Mouse (Mus musculus) bone marrow, adult 2 months (tissue): ENCODE measurements around the gene Cdh23.

Source experiments
- CTCF ChIP-seq: fragments of 200-500 bp; IDR thresholded peaks from 2 replicates; pipeline ENCODE4 v1.5.1; 2011; ENCODE audit warnings: low read length, control low read depth; ENCODE audit not compliant: control insufficient read depth, insufficient read depth
- POLR2A ChIP-seq: fragments of 200-500 bp; IDR thresholded peaks from 2 replicates; pipeline ENCODE4 v1.6.1; 2011; ENCODE audit warnings: low read depth, mild to moderate bottlenecking, control low read depth, low read length, borderline replicate concordance; ENCODE audit not compliant: control insufficient read depth

DNA sequence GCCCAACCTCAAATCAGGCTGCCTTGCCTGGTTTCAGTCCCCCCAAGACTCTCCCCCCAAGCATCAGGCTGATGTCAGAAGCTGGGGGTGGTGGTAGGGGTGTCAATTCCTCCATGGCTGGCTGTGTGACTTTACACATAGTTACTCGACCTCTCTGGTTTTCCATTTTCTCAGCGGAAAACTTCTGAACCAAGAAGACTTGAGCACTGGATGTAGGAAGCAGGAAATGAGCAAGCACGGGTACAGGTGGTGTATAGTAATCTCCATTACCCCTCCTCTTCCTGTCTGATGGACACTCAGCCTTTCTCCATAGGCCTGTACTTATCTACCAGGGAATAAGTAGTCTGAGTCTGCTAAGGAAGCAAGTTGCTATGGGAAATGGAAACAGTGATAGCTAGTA is 316.1 kb downstream of the Cdh23 start:
- no peak for TF ChIP-seq CTCF
- TF ChIP-seq POLR2A, result no peak
